Mouse (Mus musculus) C2C12 (cell line): ENCODE measurements around the gene Clint1.

Experiments used
- CEBPB ChIP-seq: IDR thresholded peaks from one replicate; pipeline ENCODE4 v1.6.1; 2011; ENCODE audit warnings: low read depth, mild to moderate bottlenecking, control low read depth, moderate library complexity
- CTCF ChIP-seq: IDR thresholded peaks from one replicate; pipeline ENCODE4 v1.5.1; 2011; ENCODE audit not compliant: control insufficient read depth, insufficient read depth, insufficient read length
- MAX ChIP-seq: IDR thresholded peaks from one replicate; pipeline ENCODE4 v1.6.1; 2011; ENCODE audit warnings: mild to moderate bottlenecking, control low read depth

- no peak for TF ChIP-seq CTCF
- TF ChIP-seq CEBPB: no peak
- TF ChIP-seq MAX: no peak
These were observed 30.9 kb upstream of the Clint1 start for GRCm38 (mm10) chr11:45820930-45821329.
